Mouse (Mus musculus): ENCODE data around the gene Arid3a. TPM values are rescaled to one million over a fixed set of nuclear protein-coding genes. Genes with fewer than 3 reads are reported as not detected.

The Arid3a gene
- polyA plus RNA-seq, 1 experiment from 2014 or later: 14.0 TPM

GRCm38 (mm10) chr10:79945507-79946234, 18.8 kb downstream of the Arid3a start:
- Histone ChIP-seq H3K27ac (ENCODE audit: low read length) (peak overlapping the region; percentile 55), H3K36me3 (ENCODE audit: control insufficient read depth, insufficient read depth, low read length) (peaks cover 31% of the 10 kb centered on the region), H3K4me3 (ENCODE audit: low read depth, low read length) (no peak overlapping the region), H3K9ac (replicated peaks; ENCODE audit: low read depth, low read length) (no peak overlapping the region), H3K9me3 (ENCODE audit: control insufficient read depth, low read depth, low read length) (no peaks in the 10 kb centered on the region), H3K27me3 (ENCODE audit: control insufficient read depth, insufficient read depth, low read length) (no peaks in the 10 kb centered on the region), H3K4me2 (replicated peaks; ENCODE audit: low read depth, low read length) (peak overlapping the region; percentile 14; the same call in 1 of the 2 replicates), H3K4me1 (ENCODE audit: control insufficient read depth, insufficient read depth, low read length) (peaks cover 25% of the 10 kb centered on the region; the same call in 1 of the 2 replicates)
- 32% methylated on average over 16 of the region's 16 CpGs for WGBS
- peak; percentile 29 for ATAC-seq (ENCODE audit: insufficient number of reproducible peaks, insufficient read depth, low FRiP score, low read depth)

DNA sequence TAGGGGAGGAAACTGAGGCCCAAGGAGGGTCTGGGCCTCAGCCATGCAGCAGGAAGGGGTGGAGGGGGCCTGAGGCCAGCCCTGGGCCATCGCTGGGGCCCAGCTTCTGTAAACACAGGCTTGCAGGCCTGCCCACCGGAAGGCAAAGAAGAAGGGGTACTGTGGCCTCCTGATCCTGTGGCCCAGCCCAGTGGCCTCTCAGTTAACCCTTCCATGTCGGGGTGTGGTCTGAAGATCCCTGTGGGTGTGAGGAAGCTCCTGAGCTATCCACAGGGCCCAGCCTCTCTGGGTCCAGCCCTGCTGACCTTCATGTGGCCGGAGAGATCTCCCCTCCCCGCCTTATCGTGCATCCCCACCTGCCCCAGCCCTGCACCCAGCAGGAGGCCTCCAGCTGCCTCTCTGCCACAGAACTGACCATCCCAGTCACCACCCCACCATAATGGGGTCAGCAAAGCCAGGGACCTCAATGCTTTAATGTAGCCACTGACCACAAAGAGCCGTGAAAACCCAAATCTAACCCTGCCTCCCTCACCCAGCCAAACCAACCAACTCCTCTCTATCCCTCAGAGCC, 20.0 kb downstream of the Arid3a start:
- 17% methylated on average over 7 of the region's 7 CpGs for WGBS
- Histone ChIP-seq H3K4me3 (ENCODE audit: low read depth, low read length) (no peak overlapping the region), H3K9ac (replicated peaks; ENCODE audit: low read depth, low read length) (no peak overlapping the region)

DNA sequence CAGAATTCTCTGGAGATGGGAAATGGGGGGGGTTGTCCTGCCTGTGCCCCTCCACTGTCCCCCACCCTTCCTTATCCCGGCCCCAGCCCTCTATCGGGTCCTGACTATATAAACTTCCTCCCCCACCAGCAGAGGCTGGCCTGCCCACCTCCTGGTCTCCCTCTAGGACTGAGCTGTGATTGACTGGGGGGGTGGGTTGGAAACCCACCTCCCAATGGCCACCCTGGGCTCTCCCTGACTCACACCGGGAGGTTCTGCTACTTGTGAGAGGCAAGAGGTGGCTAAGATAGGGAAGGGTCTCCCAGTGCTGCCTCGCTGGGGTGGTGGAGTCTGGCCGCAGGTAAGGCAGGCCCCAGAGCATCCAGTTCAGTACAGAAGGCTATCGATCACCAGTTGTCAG, 20.7 kb downstream of the Arid3a start:
- Histone ChIP-seq H3K36me3 (ENCODE audit: control insufficient read depth, insufficient read depth, low read length) (peaks cover 37% of the 10 kb centered on the region), H3K27me3 (ENCODE audit: control insufficient read depth, insufficient read depth, low read length) (no peaks in the 10 kb centered on the region), H3K4me1 (ENCODE audit: control insufficient read depth, insufficient read depth, low read length) (peaks cover 25% of the 10 kb centered on the region; the same call in 1 of the 2 replicates), H3K4me3 (ENCODE audit: low read depth, low read length) (no peak overlapping the region), H3K9ac (replicated peaks; ENCODE audit: low read depth, low read length) (no peak overlapping the region), H3K9me3 (ENCODE audit: control insufficient read depth, low read depth, low read length) (no peaks in the 10 kb centered on the region), H3K27ac (ENCODE audit: low read length) (no peak overlapping the region), H3K4me2 (replicated peaks; ENCODE audit: low read depth, low read length) (no peak overlapping the region)
- 42% methylated on average over 6 of the region's 6 CpGs for WGBS
- ATAC-seq (ENCODE audit: insufficient number of reproducible peaks, insufficient read depth, low FRiP score, low read depth): no peak

More for the DNA sequence above, 20.0 kb downstream of the Arid3a start:
- ATAC-seq (ENCODE audit: insufficient number of reproducible peaks, insufficient read depth, low FRiP score, low read depth): peak; percentile 43; the same call in 1 of the 2 replicates
- H3K4me1 ChIP-seq (ENCODE audit: control insufficient read depth, insufficient read depth, low read length): peaks cover 25% of the 10 kb centered on the region; the same call in 1 of the 2 replicates
- no peaks in the 10 kb centered on the region for H3K27me3 ChIP-seq (ENCODE audit: control insufficient read depth, insufficient read depth, low read length)
- peak overlapping the region; percentile 11; the same call in 1 of the 2 replicates for H3K4me2 ChIP-seq (replicated peaks; ENCODE audit: low read depth, low read length)
- peak overlapping the region; percentile 55; the same call in 1 of the 2 replicates for H3K27ac ChIP-seq (ENCODE audit: low read length)
- H3K36me3 ChIP-seq (ENCODE audit: control insufficient read depth, insufficient read depth, low read length): peaks cover 36% of the 10 kb centered on the region
- no peaks in the 10 kb centered on the region for H3K9me3 ChIP-seq (ENCODE audit: control insufficient read depth, low read depth, low read length)

DNA sequence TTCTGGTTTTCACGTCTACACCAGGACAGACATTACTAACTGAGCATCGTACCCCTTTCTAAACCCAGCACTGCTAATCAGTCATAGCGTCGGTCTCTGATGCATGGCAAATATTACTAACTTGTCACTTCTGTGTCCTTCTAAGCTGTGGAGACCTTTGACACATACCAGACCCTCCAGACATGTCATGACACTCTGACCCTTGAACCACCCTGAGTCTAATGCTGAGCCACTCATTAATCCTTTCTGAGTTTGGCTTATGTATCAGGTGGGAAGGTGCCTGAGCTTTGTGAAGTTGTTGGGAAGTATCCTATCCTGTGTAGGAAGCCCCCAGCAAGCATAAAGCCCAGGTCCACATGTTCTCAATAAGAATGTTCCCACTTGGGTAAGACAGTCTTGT, 23.0 kb downstream of the Arid3a start:
- Histone ChIP-seq H3K4me3 (ENCODE audit: low read depth, low read length) (no peak overlapping the region), H3K27ac (ENCODE audit: low read length) (no peak overlapping the region), H3K9ac (replicated peaks; ENCODE audit: low read depth, low read length) (no peak overlapping the region), H3K36me3 (ENCODE audit: control insufficient read depth, insufficient read depth, low read length) (peaks cover 44% of the 10 kb centered on the region), H3K4me2 (replicated peaks; ENCODE audit: low read depth, low read length) (no peak overlapping the region), H3K4me1 (ENCODE audit: control insufficient read depth, insufficient read depth, low read length) (peaks cover 22% of the 10 kb centered on the region; the same call in 1 of the 2 replicates), H3K9me3 (ENCODE audit: control insufficient read depth, low read depth, low read length) (no peaks in the 10 kb centered on the region), H3K27me3 (ENCODE audit: control insufficient read depth, insufficient read depth, low read length) (no peaks in the 10 kb centered on the region)
- 71% methylated on average over 4 of the region's 4 CpGs for WGBS
- no peak for ATAC-seq (ENCODE audit: insufficient number of reproducible peaks, insufficient read depth, low FRiP score, low read depth)

DNA sequence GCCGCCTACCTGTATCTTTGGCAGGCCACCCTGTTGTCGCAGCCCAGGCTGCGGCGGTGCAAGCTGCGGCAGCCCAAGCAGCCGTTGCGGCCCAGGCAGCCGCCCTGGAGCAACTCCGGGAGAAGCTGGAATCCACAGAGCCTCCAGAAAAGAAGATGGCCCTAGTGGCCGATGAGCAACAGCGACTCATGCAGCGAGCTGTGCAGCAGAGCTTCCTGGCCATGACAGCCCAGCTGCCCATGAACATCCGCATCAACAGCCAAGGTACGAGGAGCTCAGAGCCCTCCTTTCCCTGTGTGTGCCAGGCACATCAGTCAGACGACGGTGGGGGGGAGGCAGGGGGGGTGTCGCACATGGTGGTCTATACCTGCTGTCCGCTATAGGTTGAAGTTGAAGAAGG, 23.8 kb downstream of the Arid3a start:
- Histone ChIP-seq H3K27me3 (ENCODE audit: control insufficient read depth, insufficient read depth, low read length) (no peaks in the 10 kb centered on the region), H3K9me3 (ENCODE audit: control insufficient read depth, low read depth, low read length) (no peaks in the 10 kb centered on the region), H3K9ac (replicated peaks; ENCODE audit: low read depth, low read length) (no peak overlapping the region), H3K36me3 (ENCODE audit: control insufficient read depth, insufficient read depth, low read length) (peaks cover 44% of the 10 kb centered on the region), H3K4me3 (ENCODE audit: low read depth, low read length) (no peak overlapping the region), H3K4me2 (replicated peaks; ENCODE audit: low read depth, low read length) (no peak overlapping the region), H3K27ac (ENCODE audit: low read length) (no peak overlapping the region), H3K4me1 (ENCODE audit: control insufficient read depth, insufficient read depth, low read length) (peaks cover 16% of the 10 kb centered on the region; the same call in 1 of the 2 replicates)
- WGBS: 84% methylated on average over 18 of the region's 18 CpGs
- no peak for ATAC-seq (ENCODE audit: insufficient number of reproducible peaks, insufficient read depth, low FRiP score, low read depth)

GRCm38 (mm10) chr10:79953946-79954345, 27.1 kb downstream of the Arid3a start:
- ATAC-seq (ENCODE audit: insufficient number of reproducible peaks, insufficient read depth, low FRiP score, low read depth): no peak
- Histone ChIP-seq H3K9ac (replicated peaks; ENCODE audit: low read depth, low read length) (no peak overlapping the region), H3K4me3 (ENCODE audit: low read depth, low read length) (no peak overlapping the region), H3K9me3 (ENCODE audit: control insufficient read depth, low read depth, low read length) (no peaks in the 10 kb centered on the region), H3K27me3 (ENCODE audit: control insufficient read depth, insufficient read depth, low read length) (no peaks in the 10 kb centered on the region), H3K36me3 (ENCODE audit: control insufficient read depth, insufficient read depth, low read length) (peaks cover 37% of the 10 kb centered on the region), H3K4me1 (ENCODE audit: control insufficient read depth, insufficient read depth, low read length) (no peaks in the 10 kb centered on the region), H3K27ac (ENCODE audit: low read length) (no peak overlapping the region), H3K4me2 (replicated peaks; ENCODE audit: low read depth, low read length) (no peak overlapping the region)
- 84% methylated on average over 6 of the region's 6 CpGs for WGBS

DNA sequence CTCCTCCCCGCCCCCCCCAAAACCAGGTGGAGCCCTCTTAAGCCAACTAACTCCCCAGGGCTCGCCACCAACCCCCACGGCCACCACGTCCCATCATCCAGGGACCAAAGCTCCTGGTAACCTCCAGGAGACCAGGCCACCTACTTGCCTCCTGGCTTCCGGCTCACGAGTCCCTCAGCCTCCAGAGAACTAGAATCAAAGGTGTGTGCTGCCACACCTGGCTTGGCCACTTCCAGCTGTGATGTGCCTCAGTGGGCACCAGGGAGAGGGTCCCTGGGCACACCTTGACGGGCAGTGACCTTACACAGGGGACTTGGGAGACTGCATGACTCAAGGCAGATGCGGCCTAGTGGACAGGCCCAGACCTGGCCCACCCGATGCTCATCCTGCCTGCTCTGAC, 28.8 kb downstream of the Arid3a start:
- 62% methylated on average over 9 of the region's 9 CpGs for WGBS
- H3K4me3 ChIP-seq (ENCODE audit: low read depth, low read length): no peak overlapping the region
- peaks cover 20% of the 10 kb centered on the region for H3K36me3 ChIP-seq (ENCODE audit: control insufficient read depth, insufficient read depth, low read length)
- no peaks in the 10 kb centered on the region for H3K9me3 ChIP-seq (ENCODE audit: control insufficient read depth, low read depth, low read length)
- H3K27ac ChIP-seq (ENCODE audit: low read length): no peak overlapping the region
- no peak overlapping the region for H3K4me2 ChIP-seq (replicated peaks; ENCODE audit: low read depth, low read length)
- no peaks in the 10 kb centered on the region for H3K27me3 ChIP-seq (ENCODE audit: control insufficient read depth, insufficient read depth, low read length)
- peaks cover 2% of the 10 kb centered on the region for H3K4me1 ChIP-seq (ENCODE audit: control insufficient read depth, insufficient read depth, low read length)
- H3K9ac ChIP-seq (replicated peaks; ENCODE audit: low read depth, low read length): no peak overlapping the region
- no peak for ATAC-seq (ENCODE audit: insufficient number of reproducible peaks, insufficient read depth, low FRiP score, low read depth)

GRCm38 (mm10) chr10:79956643-79957154, 29.9 kb downstream of the Arid3a start:
- H3K9me3 ChIP-seq (ENCODE audit: control insufficient read depth, low read depth, low read length): no peaks in the 10 kb centered on the region

More at GRCm38 (mm10) chr10:79956643-79957154, 29.9 kb downstream of the Arid3a start:
- no peak overlapping the region for H3K4me3 ChIP-seq (ENCODE audit: low read depth, low read length)
- no peaks in the 10 kb centered on the region for H3K27me3 ChIP-seq (ENCODE audit: control insufficient read depth, insufficient read depth, low read length)
- H3K4me1 ChIP-seq (ENCODE audit: control insufficient read depth, insufficient read depth, low read length): peaks cover 9% of the 10 kb centered on the region
- no peak overlapping the region for H3K27ac ChIP-seq (ENCODE audit: low read length)
- ATAC-seq (ENCODE audit: insufficient number of reproducible peaks, insufficient read depth, low FRiP score, low read depth): no peak
- no peak overlapping the region for H3K4me2 ChIP-seq (replicated peaks; ENCODE audit: low read depth, low read length)
- H3K9ac ChIP-seq (replicated peaks; ENCODE audit: low read depth, low read length): no peak overlapping the region
- H3K36me3 ChIP-seq (ENCODE audit: control insufficient read depth, insufficient read depth, low read length): peaks cover 17% of the 10 kb centered on the region
- WGBS: 31% methylated on average over 4 of the region's 4 CpGs

Measured in stomach, embryonic 14.5 days (tissue).